Mouse (Mus musculus) common myeloid progenitor, adult 5-6 weeks (primary cell): ENCODE measurements around the gene Calhm5. TPM values are rescaled to one million over a fixed set of nuclear protein-coding genes. Genes with fewer than 3 reads are reported as not detected.

ENCODE experiments used
- ATAC-seq: replicated peaks from 2 replicates; pipeline ENCODE4 v1.8.0; 2016; ENCODE audit warnings: low read depth, mild to moderate bottlenecking, moderate TSS enrichment, inconsistent platforms; ENCODE audit not compliant: poor library complexity, severe bottlenecking
- total RNA-seq: library from RNA; stranded (forward); fragments of 200-1000, 187-1606 nt; gene quantifications from 2 replicates; pipeline ENCODE4 v1.2.3, GENCODE M21; 2017

Gene Calhm5
- total RNA-seq, 1 experiment from 2014 or later: not detected

DNA sequence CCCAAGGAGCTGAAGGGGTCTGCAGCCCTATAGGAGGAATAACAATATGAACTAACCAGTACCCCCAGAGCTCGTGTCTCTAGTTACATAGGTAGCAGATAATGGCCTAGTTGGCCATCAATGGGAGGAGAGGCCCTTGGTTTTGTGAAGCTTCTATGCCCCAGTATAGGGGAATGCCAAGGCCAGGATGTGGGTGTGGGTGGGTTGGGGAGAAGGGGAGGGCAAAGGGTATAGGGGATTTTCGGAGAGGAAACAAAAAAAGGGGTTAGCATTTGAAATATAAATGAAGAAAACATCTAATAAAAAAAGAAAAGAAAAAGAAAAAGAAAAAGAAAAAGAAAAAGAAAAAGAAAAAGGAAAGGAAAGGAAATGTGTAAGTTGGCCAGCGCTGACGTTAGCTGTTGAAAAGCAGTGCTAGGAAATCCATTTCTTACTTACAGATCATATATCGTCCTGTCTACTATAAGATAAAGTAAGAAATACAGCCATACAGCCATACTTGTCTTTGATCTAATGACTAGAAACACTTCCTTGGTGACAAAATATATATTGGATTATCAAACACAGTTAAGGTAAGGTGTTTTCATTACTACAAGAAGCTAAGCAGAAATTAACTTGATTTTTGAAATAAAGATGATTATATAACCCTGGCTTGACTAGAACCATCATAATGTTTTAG is 21.7 kb downstream of the Calhm5 start:
- ATAC-seq: no peak

DNA sequence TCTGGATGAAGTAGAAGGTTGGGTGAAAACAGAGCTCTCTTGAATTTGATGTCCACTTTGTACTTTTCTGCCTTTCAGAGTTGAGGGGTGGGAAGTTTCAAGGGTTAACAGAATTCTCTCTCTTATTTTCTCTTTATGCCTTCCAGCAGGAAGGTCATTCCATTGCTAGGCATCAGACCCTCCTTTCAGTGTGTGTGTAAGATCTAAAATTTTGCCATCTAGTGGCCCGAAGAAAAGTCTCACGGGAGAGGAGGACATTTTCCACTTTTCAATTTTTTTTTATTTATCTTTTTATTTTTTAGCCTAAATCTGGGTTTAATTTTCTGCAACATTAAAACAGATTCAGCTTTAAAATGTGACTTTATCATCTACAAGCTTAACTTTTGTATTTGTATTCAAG is 24.7 kb downstream of the Calhm5 start:
- ATAC-seq: no peak

DNA sequence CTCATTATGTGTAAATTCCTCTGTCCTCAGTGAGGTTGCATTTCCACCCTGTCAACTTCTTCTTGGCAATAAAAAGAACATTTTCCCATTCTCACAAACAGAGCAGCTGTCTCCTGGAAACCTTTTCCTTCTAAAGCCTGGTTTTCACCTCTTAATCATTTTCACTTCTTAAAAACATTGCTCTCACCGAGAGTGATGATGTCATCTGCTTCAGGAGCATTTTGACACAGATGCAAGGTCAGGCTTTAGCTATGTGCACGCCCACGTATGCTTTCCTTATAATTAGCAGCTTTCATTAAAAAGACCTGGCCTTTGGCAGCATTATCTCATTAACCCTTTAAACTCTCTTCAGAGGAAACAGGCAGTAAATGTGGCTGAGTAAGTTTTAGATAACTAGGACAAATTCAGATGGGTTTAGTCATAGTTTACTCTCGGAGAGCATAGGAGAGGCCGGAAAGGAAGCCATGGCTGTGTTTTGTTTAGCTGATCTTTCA is 25.3 kb downstream of the Calhm5 start:
- ATAC-seq: no peak

DNA sequence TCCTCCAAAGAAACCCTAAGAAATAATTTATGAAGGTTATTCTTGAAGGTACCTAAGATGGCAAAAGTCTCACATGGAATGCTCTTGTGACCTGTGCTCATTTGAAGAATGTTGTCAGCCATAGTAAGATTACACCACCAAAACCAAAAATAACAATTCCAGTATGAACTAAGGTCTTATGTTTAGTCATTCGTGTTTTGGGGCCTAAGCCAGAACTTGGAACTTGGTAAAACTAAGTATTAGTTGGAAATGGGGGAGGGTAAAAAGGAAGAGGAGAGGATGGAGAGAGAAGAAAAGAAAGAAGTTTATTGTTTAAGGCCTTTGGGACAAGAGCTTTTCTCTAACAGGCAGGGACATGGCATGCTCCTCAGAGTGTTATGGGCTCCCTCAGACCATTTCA is 26.7 kb downstream of the Calhm5 start:
- no peak for ATAC-seq

DNA sequence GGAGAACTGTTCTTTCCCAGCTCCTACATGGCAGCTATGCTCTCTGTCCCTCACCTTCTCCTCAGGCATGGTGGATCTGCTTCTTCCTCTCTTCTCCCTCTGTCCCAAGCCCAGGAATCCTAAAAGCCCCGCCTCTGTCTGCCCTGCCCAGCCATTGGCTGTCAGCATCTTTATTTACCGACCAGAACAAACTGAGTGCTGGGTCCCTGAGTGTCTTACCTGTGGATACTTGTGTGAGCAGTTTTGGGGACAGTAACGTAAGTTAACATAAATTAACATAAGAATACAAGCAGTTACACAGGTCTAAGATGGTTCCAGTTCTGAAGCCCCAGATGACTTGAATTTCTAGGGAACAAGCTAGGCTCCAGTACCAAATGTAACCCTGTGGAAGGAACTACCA is 29.7 kb downstream of the Calhm5 start:
- ATAC-seq: no peak

DNA sequence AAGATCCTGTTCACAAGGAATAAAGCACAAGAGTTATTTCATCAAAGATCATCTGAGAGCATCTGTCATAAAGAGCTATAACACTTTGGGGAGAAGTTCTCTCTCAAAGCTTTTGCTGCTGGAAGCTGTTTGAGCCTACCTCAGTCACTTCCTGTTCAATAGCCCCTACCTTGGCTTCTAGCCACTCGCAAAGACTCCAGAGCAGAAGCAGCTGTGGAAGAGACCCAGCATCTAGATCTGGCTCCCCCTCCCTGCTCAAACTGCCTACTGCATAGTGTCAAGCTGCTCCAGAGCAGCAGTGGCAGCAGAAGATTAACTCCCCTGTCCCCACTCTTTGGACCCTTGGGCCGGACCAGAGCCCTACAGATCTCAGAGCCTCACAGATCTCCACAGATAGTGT is 42.3 kb downstream of the Calhm5 start:
- ATAC-seq: 0 out of 2 replicates have a peak, but pooled peaks have one; percentile 39

DNA sequence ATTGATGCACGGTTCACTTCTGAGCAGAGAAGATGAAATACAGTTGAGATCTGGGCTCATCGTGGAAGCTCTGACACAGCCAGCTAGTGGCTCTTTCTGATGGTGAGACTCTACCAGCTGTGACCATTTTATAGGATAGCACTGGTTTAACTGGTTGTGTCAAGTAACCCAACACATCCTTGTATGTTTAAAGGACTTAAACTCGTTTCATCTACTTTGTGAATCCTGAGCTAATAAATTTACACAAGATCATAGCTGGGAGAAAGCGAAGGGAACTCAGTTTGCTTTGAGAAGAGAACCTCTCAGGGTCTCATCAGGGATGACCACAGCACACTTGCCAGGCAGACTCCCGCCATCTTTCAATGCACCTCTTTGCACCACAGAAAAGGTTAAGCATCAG is 52.1 kb downstream of the Calhm5 start, which contains the start of gene Calhm4:
Calhm4 (minus strand) TSS at position 101 of the 400 bp plus-strand sequence.
- ATAC-seq: no peak

Other genes starting within 250 kb of the Calhm5 start
- not detected in 2 replicates for gene Sult3a1, start 238.8 kb downstream of the Calhm5 start, total RNA-seq
- not detected in 2 replicates for gene Rsph4a, start 191.4 kb downstream of the Calhm5 start, total RNA-seq
- 44.9 and 52.4 TPM in 2 replicates for gene Zup1, start 145.2 kb downstream of the Calhm5 start, total RNA-seq
- gene Rwdd1, start 76.9 kb downstream of the Calhm5 start, total RNA-seq: 165 and 212 TPM in 2 replicates
- gene Trappc3l, start 58.9 kb downstream of the Calhm5 start, total RNA-seq: not detected in 2 replicates
- gene Calhm4, start 52.2 kb downstream of the Calhm5 start, total RNA-seq: not detected in 2 replicates
- 3.6 and 6.2 TPM in 2 replicates for gene Calhm6, start 31.5 kb upstream of the Calhm5 start, total RNA-seq
- gene Dse, start 111.2 kb upstream of the Calhm5 start, total RNA-seq: 0.87 and 1.9 TPM in 2 replicates
- 54.7 and 57.7 TPM in 2 replicates for gene Tspyl1, start 185.7 kb upstream of the Calhm5 start, total RNA-seq
- 1.7 and 1.8 TPM in 2 replicates for gene Tspyl4, start 200.9 kb upstream of the Calhm5 start, total RNA-seq